Mouse (Mus musculus) naive thymus-derived CD4-positive, alpha-beta T cell, adult 5 months (primary cell): ENCODE measurements around the gene Nudt15. TPM values are rescaled to one million over a fixed set of nuclear protein-coding genes. Genes with fewer than 3 reads are reported as not detected.

Experiments
- polyA plus RNA-seq: library from polyadenylated mRNA; unstranded; fragments of 100-300 nt; shearing (Covaris generic); gene quantifications from one replicate; pipeline ENCODE4 v1.2.1, GENCODE M21; 2017

Gene Nudt15
- polyA plus RNA-seq: 10.8 TPM

DNA sequence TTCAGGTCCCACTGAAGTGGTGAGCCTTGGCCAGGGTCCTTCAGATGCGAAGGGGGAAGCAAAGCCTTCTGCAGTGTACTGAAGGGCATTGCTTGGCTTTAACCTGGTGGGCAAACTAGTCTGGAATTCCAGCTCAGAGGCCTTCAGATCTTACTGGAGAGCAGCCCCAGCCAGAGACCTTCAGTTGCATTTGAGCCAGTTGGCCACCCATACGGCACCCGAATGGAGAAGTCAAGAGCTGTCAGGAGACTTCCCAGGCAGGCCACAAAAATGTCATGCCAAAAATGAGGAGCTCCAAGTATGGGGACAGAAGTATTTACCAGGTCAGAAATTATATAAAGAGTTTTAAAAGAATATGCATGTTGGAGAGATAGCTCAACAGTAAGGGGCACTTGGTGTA, at the start of gene Nudt15:
Nudt15 (minus strand) TSS at position 192 of the 400 bp plus-strand sequence.

DNA sequence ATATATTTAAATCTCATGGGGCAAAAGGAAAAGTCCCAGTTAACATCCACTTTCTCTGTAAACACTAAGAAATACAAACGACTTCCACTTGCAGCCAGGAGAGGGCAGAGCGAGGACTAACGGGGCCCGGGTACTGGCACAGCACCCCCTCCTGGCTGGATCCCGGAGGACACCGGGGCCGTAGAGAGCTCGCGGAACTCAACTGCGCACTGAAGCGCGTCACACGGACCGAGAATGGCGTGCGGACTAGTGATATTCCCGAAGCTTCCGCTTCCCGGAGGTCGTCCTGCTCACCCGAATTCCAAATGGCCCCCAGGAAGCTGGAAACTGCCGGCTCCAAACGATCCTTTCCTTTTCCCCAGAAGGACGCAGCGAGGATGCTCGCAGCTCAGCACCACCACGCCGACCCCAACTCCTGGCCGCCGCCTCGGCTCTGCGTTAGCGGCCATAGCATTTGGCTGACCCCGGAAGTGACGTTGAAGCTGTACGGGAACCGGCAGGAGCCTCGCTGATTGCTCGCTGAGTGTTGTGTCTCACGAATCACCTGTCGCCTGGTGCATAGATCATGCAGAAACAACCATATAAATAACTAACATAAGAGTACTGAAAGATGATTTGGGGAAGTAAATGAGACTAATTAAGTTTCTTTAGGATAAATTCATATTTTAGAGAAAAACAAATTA, 23.1 kb downstream of the Nudt15 start, which contains the start of gene Sucla2:
Sucla2 (plus strand) TSS at position 554 of the 683 bp plus-strand sequence.

DNA sequence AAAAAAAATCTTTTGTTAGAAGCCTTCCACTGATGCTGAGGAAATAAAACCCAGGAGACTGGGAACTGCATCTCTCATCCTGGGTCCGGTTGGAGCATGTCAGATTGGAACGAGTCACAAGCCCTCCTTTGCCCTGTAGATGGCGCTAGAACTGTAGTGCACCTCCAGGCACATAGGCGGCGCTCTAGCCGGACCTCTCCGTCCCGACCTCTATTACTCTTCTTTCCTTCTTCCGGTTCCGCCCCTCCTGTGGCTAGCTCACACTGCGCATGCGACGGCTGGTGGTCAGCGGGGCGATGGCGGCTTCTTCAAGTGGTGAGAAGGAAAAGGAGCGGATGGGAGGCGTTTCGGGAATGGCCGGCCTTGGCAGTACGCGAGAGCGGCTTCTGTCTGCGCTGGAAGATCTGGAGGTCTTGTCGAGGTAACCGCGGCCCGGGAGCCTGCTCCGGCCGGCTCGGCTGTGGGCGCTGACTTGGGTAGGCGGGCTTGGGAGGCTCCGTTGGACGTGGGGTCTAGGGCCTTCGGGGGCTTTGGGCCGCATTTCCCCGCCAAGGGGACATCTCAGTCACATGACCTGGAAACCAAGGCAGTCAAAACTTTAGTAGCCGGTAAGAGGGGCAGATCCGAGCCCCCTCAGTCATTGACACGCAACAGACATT, 38.1 kb downstream of the Nudt15 start, which contains the start of gene Med4:
Med4 (plus strand) TSS at position 261 of the 659 bp plus-strand sequence.

Other genes starting within 250 kb of the Nudt15 start
- 66.4 TPM for gene Rb1, start 222.4 kb downstream of the Nudt15 start, polyA plus RNA-seq
- 1,116 TPM for gene Itm2b, start 163.0 kb downstream of the Nudt15 start, polyA plus RNA-seq
- 94.2 TPM for gene Med4, start 38.2 kb downstream of the Nudt15 start, polyA plus RNA-seq
- 50.7 TPM for gene Sucla2, start 22.9 kb downstream of the Nudt15 start, polyA plus RNA-seq
- gene Gm21750, start 113.0 kb upstream of the Nudt15 start, polyA plus RNA-seq: not detected